Mouse (Mus musculus) right cerebral cortex, adult 2 months (tissue): Measurements from ENCODE around the gene Mlf1.

Source experiments
- DNase-seq, 2 experiments: peaks; one replicate each; pipeline ENCODE4 v3.0.0; 2021 to 2022; ENCODE audit warnings: low spot score in 2 of 2

Gene Mlf1

GRCm38 (mm10) chr3:67447143-67447542, 73.2 kb downstream of the Mlf1 start:
- DNase-seq, result no peak
